Mouse (Mus musculus) adrenal gland, postnatal 4 days (tissue): ENCODE measurements around the gene Gm28048. TPM values are rescaled to one million over a fixed set of nuclear protein-coding genes. Genes with fewer than 3 reads are reported as not detected.
A peak's percentile ranks its signal among the peaks of the same experiment; 100 is the strongest.

Experiments
- DNase-seq, 2 experiments: peaks; one replicate each; pipeline ENCODE4 v3.0.0; 2021 to 2022; ENCODE audit warnings: low spot score in 2 of 2, mixed read lengths in 2 of 2
- total RNA-seq, 2 experiments: library from RNA; stranded (reverse); gene quantifications; 2 replicates each; pipeline ENCODE4 v1.2.3; 2021

Gm28048 gene
- total RNA-seq, 2 experiments from 2014 or later, result 45.7 to 50.1 TPM

GRCm38 (mm10) chr11:22990393-22991126, 8.7 kb upstream of the Gm28048 start, which contains the start of gene Cct4:
TSS of gene Cct4 (plus strand) at chr11:22990519.
- peak; percentile 80 to 81 for DNase-seq

DNA sequence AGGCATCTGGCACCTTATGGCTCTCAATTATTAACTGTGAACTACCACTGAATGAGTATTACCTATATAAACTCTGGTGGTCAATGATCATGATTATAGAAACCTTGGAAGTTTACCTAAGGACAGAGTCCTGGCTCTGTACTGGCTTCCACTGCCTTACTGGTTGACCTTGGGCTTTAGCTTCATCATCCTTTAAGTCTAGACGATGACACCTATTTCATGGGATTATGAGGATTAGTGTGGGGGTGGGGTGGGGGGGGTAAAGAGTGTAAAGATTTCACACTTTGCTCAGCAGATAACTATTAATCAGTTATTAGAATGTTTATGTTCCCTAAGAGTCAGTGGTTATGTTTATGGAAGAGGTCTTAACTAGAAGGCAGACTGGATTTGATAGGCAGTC, 7.9 kb upstream of the Gm28048 start:
- no peak for DNase-seq

GRCm38 (mm10) chr11:22987357-22987756, 5.5 kb upstream of the Gm28048 start:
- no peak for DNase-seq

DNA sequence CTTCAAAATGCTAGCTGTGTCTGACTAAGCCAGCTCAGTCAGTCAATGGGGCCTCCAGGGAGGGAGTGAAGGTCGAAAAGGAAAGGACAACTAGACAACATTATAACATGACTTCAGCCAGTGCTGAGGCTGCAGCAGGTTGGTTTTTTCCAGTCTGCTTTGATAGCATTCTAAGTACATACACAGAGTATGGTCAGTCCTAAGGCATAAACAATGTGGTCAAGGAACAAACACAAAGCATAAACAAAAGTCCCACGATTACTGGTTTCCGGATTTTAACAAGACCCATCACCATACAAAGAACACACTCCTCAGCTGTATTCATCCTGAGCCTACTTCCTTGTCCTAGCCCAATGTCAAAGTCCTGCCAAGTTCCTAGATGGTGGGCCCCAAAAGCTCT, 3.6 kb upstream of the Gm28048 start:
- DNase-seq, result no peak

- DNase-seq, result no peak
These were observed 956 bp upstream of the Gm28048 start for GRCm38 (mm10) chr11:22982846-22983245.

GRCm38 (mm10) chr11:22981543-22981950, 343 bp downstream of the Gm28048 start:
- DNase-seq, result no peak

GRCm38 (mm10) chr11:22981041-22981440, 849 bp downstream of the Gm28048 start:
- no peak for DNase-seq

DNA sequence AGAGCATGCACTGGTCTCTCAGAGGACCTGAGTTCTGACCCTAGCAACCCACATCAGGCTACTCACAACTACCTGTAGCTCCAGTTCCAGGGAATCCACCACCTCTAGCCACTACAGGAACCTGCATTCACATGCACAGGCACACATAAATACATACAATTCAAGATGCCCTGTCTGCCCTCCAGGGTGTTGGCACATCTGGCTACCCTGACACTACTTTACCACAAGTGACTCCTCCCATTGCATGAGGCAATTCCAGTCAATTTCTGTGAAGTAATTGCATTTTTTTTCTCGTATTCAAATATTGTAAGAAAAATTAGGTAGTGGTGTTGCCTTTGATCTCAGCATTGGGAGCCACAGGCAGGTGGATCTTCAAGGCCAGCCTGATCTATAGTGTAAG, 2.7 kb downstream of the Gm28048 start:
- no peak for DNase-seq

GRCm38 (mm10) chr11:22978711-22979110, 3.2 kb downstream of the Gm28048 start:
- no peak for DNase-seq

DNA sequence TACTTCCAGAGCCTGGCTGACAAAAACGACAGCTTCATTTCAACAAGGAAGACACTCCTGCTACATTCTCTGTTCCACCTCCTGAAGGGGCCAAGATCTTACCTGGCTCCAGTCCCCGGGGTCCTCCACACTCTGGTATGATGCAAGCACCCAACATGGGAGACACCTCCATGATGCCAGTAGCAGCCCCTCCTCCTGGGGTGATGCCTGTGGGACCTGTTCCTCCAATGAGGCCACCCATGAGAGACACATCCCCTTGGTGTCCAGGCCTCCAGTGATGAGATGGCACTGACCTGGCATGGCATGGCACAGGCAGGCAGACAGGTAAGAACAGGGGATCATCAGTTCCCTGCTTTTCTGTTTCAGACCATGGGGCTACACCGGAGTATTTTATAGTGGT, 3.7 kb downstream of the Gm28048 start:
- DNase-seq, result no peak

- DNase-seq, result no peak
These were observed 8.3 kb downstream of the Gm28048 start for GRCm38 (mm10) chr11:22973599-22973998.

DNA sequence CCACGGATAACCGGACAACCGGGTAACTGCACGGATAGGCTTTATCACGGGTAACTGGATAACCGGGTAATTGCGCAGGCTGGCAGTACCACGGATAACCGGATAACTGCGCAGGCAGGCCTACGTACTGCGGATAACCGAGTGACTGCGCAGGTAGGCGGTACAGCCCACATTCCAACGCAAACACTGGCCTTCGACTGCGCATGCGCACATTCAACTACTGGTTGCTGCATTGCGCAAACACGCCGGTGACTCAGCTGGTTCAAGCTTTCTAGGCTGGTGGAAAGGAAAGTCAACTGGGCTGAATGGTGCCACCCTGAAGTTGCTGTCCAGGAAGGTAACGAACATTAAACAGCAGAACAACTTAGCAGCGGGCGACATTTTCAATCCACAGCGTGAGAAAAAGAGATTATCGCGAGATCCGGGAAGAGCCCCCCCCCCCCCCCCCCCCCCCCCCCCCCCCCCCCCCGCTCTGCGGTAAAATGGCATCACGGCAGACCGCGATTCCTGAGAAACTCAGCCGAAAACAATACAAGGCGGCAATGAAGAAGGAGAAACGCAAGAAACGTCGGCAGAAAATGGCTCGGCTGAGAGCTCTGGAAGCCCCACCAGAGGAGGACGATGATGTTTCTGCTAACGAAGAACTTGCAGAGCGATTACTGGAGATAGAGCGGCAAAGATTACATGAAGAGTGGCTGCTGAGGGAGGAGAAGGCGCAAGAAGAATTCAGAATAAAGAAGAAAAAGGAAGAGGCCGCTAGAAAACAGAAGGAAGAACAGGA, 9.0 kb downstream of the Gm28048 start:
- peak; percentile 32 to 64 for DNase-seq

GRCm38 (mm10) chr11:22971835-22972709, 9.8 kb downstream of the Gm28048 start, which contains the start of gene Zrsr1:
TSS of gene Zrsr1 (plus strand) at chr11:22972005.
- DNase-seq, result no peak

DNA sequence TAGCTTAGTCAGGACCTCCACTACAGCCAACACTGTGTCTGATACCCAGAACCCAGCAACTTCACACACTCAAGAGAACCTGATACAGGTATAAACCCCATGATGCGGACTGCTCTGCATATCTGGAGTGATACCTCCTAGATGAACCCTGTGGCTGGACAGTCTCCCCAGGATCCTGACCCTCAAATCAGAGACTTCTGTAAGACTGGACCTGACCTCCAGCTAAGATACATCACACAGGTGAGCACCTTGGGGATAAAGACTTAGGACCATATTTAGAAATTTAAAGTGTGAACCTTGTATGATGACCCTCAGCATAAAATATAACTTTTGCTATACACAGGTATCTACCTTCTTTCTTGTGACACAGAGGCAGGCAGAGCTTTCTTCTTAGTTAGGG, 11.3 kb downstream of the Gm28048 start:
- DNase-seq, result no peak

DNA sequence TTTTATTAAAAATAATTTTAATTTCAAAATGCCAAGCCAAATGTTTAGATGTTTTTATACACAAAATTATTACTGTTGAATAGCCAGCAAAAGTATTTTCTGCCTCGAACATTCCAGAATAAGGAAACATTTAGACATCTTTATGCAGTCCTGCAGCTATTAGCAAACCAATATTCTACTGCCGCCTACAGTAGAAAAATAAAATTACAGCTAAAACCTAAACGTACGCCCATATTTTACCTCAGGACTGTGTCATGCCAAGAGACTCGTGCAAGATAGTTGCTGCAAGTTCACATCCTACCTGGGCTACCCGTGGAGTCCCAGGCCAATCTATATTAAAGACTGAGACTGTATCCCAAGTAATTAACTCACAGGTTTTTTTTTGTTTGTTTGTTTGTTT, 12.4 kb downstream of the Gm28048 start:
- no peak for DNase-seq

DNA sequence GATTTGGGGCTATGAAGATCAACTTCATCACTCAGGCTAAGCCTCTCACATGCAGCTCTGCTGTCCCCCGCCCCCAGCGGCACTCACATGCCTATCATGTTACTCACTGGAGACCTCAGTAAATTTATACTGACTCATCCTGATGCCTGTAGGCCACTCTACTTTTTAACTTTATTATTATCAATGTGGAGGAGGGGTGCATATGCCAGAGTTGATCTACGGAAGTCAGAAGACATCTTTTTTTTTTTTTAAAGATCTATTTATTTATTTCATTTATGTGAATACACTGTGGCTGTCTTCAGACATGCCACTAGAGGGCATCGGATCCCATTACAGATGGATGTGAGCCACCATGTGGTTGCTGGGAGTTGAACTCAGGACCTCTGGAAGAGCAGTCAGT, 16.4 kb downstream of the Gm28048 start:
- DNase-seq, result no peak

DNA sequence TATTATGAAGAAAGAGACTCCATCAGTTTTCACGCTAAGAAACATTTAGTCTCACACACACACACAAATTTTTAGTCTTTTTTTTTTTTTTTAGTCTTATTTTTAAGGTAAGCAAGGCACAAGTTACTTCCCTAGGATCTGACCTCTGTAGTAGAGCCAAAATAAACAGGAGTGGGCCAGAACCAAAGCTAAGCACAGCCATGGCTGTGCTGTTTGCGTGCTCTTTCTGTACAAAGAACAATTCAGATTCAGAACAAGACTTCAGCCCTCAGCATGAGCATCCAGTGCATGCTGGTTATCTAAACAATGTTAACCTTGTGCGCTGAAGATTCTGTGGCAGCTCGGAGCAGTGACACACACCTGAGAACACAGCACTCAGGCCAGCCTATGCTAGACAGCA, 17.5 kb downstream of the Gm28048 start:
- DNase-seq, result no peak

- no peak for DNase-seq
These were observed 19.8 kb downstream of the Gm28048 start for GRCm38 (mm10) chr11:22962101-22962500.

DNA sequence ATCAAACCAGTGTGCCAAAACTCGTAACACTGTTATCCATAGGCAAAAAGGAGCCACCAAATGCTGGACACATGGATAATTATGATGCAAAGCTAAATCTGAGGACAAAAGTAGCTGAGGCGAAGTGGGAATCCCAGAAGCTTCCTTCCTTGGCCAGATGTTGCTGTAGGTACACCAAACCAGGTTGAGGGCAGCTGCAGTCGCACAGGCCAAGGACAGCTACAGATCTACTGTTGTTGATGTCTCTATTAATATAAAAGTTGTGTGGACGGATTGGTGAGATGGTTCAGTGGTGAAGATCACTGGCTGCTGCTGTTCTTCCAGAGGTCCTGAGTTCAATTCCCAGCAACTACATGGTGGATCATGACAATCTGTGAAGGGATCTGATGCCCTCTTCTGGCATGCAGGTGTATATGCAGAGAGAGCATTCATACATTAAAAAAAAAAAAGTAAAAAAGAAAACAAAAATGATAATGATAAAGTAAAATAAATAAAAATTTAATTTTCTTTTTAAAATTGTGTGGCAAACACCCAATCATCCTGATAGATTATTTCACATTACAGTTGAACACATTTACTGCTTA, 24.0 kb downstream of the Gm28048 start:
- no peak for DNase-seq

- DNase-seq, result peak; percentile 48 to 71
These were observed 25.1 kb downstream of the Gm28048 start for GRCm38 (mm10) chr11:22956830-22957229.

DNA sequence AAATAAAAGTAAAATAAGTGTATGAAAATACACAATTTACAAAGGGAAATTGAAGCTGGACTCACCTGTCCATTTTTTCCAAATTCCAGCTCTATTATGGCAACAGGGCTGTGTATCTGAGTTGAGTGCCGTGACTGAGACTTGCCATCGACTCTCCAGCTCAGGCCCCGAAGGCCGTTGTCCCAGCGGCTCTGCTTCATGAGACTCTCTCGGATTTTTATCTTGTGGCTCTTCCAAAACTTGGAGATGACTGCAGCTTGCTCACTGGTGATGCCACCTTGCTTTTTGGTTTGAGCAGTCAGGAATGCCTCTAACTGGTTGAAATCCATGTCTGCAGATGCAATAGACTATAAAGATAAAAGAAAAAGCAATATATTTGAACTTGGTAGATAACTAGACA, 25.5 kb downstream of the Gm28048 start:
- DNase-seq, result no peak
